Mouse (Mus musculus): ENCODE measurements around the gene Hdc. TPM values are rescaled to one million over a fixed set of nuclear protein-coding genes. Genes with fewer than 3 reads are reported as not detected.

The Hdc gene
- polyA plus RNA-seq, 1 experiment from 2014 or later = 0.97 TPM

Other genes with a start within 250 kb of the Hdc start
- not detected in 2 replicates for gene Atp8b4, start 118.6 kb downstream of the Hdc start, polyA plus RNA-seq (2015; fragmentation: Nextera tagmentation; extraction: Ambion mirVana)
- 6.0 and 6.5 TPM in 2 replicates for gene Slc27a2, start 66.9 kb downstream of the Hdc start, polyA plus RNA-seq (2015; fragmentation: Nextera tagmentation; extraction: Ambion mirVana)
- 60.7 and 62.1 TPM in 2 replicates for gene Gabpb1, start 57.0 kb upstream of the Hdc start, polyA plus RNA-seq (2015; fragmentation: Nextera tagmentation; extraction: Ambion mirVana)
- gene Usp8, start 88.0 kb upstream of the Hdc start, polyA plus RNA-seq (2015; fragmentation: Nextera tagmentation; extraction: Ambion mirVana) = 28.6 and 28.7 TPM in 2 replicates
- gene Usp50, start 164.2 kb upstream of the Hdc start, polyA plus RNA-seq (2015; fragmentation: Nextera tagmentation; extraction: Ambion mirVana) = 2.6 and 2.7 TPM in 2 replicates

Data from midbrain, embryonic 13.5 days (tissue).